In the genomic region with DNA sequence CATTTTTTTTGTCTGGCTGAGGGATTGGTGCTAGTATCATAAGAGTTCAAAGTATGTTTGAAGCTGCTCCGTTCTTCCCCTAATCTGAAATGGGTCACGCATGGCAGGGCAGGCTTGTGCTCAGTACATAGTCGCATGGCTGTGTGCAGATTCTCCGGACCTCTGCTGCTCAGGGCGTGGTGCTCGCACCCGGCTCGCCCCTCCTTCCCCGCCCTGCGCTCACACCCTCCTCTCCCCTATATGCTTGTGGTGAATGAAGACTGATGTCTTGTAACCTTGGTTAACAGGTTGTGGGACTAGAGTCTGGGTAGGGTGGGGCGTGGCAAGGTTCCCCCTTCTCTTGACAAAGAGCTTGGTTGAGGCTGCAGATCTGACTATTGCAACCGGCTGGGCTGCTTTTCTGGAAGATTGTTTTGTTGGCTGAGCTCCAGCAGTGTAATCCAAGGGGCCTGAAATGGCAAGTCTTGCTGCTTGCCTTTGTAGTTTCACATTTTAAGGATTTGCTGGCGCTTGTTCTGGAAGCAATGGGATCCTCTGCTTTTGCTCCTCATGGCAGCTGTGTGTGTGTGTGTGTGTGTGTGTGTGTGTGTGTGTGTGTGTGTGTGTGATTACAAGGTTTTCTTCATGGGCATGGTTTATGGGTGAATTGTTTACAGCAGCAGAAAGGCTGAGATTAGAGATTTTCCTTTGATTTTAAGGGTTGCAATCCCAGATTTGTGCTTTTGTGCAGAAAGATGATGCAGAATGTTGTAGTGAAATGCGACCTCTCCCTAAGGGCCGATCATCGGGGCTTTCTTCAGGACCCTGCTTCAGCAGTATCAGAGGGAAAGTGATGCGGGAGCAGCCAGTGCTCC, we compare ENCODE assay signal across 9 mouse cellular contexts.
DNase-seq lines count a peak whose midpoint lies in the region; ATAC-seq lines count a peak whose summit lies in the region.
"Had no signal": no experiment of that assay in that cellular context is flagged by ENCODE, and none has a peak within 500 bp of the region (broad histone marks: within the 10 kb centered on the region; RNA-seq: fewer than 3 reads in every experiment).

No protein-coding gene starts in this region.

- H3K4me1 ChIP-seq in intestine, embryonic 16.5 days (ENCODE audit: control insufficient read depth, insufficient read depth, low read length), result peaks cover 24% of the 10 kb centered on the region
- peaks cover 6% of the 10 kb centered on the region; the same call in 1 of the 2 replicates for H3K4me1 ChIP-seq in neural tube, embryonic 11.5 days (ENCODE audit: control insufficient read depth, insufficient read depth, low read length)

- peak overlapping the region; percentile 23 for H3K4me3 ChIP-seq in intestine, embryonic 16.5 days (ENCODE audit: low read length)
- H3K4me3 ChIP-seq in neural tube, embryonic 11.5 days (ENCODE audit: low read depth, low read length), result no peak overlapping the region

- H3K9me3 ChIP-seq in intestine, embryonic 16.5 days (ENCODE audit: control insufficient read depth, low read length), result 0 out of 2 replicates have a peak, but pooled peaks cover 2% of the 10 kb centered on the region
- H3K9me3 ChIP-seq in neural tube, embryonic 11.5 days (ENCODE audit: control insufficient read depth, low read length), result no peaks in the 10 kb centered on the region
- H3K9me3 ChIP-seq: G1E had no signal

- peak overlapping the region; percentile 51 for H3K9ac ChIP-seq in intestine, embryonic 16.5 days (ENCODE audit: low read depth, low read length)
- H3K9ac ChIP-seq in neural tube, embryonic 11.5 days (ENCODE audit: low read length), result peak overlapping the region; percentile 12

- ATAC-seq in common myeloid progenitor, adult 5-6 weeks (replicated peaks; ENCODE audit: low read depth, poor library complexity, severe bottlenecking), result peak; percentile 62
- ATAC-seq in intestine, embryonic 16.5 days, result peak; percentile 80
- peak; percentile 79 for ATAC-seq in neural tube, embryonic 11.5 days (ENCODE audit: insufficient read depth, low FRiP score, low TSS enrichment)

- DNase-seq in cerebellum, postnatal 14 days, result peak; percentile 78 to 85
- no peak for DNase-seq in cerebellum, adult 11-12 months
- DNase-seq in heart, adult 11 months, result peak; percentile 98
- DNase-seq in lung, adult 18-20 months, result peak; percentile 83 to 90
- peak; percentile 39 for DNase-seq in neural tube, embryonic 11.5 days (ENCODE audit: low spot score)
- peak; percentile 31 to 36 for DNase-seq in thymus, postnatal 10 days (ENCODE audit: low spot score in 2 of 2)

- 17% methylated on average over 17 of the region's 17 CpGs for WGBS in intestine, embryonic 16.5 days
- WGBS in neural tube, embryonic 11.5 days, result 38% methylated on average over 17 of the region's 17 CpGs

- no peaks in the 10 kb centered on the region for H3K36me3 ChIP-seq in intestine, embryonic 16.5 days (ENCODE audit: control insufficient read depth, insufficient read depth, low read length)
- H3K36me3 ChIP-seq in neural tube, embryonic 11.5 days (ENCODE audit: control insufficient read depth, insufficient read depth, low read length), result no peaks in the 10 kb centered on the region
- H3K36me3 ChIP-seq: G1E had no signal

- peak overlapping the region; percentile 44 for H3K4me2 ChIP-seq in intestine, embryonic 16.5 days (ENCODE audit: low read depth, low read length)
- H3K4me2 ChIP-seq in neural tube, embryonic 11.5 days (ENCODE audit: low read depth), result peak overlapping the region; percentile 7

- H3K27me3 ChIP-seq in intestine, embryonic 16.5 days (replicated peaks; ENCODE audit: control insufficient read depth, insufficient read depth, low read length), result no peaks in the 10 kb centered on the region
- H3K27me3 ChIP-seq in neural tube, embryonic 11.5 days (ENCODE audit: control insufficient read depth, insufficient read depth, low read length), result no peaks in the 10 kb centered on the region

- peak overlapping the region; percentile 77 for H3K27ac ChIP-seq in intestine, embryonic 16.5 days (ENCODE audit: low read length)
- peak overlapping the region; percentile 36; the same call in 1 of the 2 replicates for H3K27ac ChIP-seq in neural tube, embryonic 11.5 days (ENCODE audit: low read depth, low read length)
